Mouse (Mus musculus) spleen, adult 2 months (tissue): ENCODE measurements at regions not wholly inside any gene's neighbourhood (a gene's known extent, or its start where the extent isn't known, plus 50 kb on each side); places are given as distances from the start of the nearest gene placed in this dataset.

Experiments
- CTCF ChIP-seq: fragments of 200-500 bp; IDR thresholded peaks from 2 replicates; pipeline ENCODE4 v1.5.1; 2011; ENCODE audit warnings: mild to moderate bottlenecking, inconsistent platforms; ENCODE audit not compliant: insufficient read depth, insufficient read length, insufficient replicate concordance; ENCODE audit errors: extremely low read depth
- POLR2A ChIP-seq: fragments of 200-500 bp; IDR thresholded peaks from 2 replicates; pipeline ENCODE4 v1.6.1; 2011; ENCODE audit warnings: low read depth, low read length, inconsistent platforms

DNA sequence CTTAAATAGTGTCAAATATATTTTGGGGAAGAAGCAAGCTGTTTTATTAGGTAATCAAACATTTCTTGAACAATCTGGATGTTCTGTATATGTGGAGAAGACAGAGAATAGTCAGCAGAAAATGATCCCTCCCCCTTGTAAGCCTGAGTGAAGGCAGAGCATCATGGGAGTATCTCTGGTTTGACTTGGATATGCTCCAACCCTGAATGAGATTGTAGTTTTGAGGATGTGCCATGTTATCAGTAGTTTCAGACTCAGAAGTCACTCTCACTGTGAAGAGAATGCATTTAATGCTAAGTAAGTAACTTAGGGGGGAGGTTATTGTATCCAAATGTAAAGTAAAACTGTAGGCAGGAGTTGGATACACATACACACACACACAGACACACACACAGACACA, 95.3 kb upstream of the Tmc1 start:
- TF ChIP-seq POLR2A (no peak), CTCF (no peak)
